Mouse (Mus musculus): ENCODE measurements around the gene Tlk1.

Tlk1 gene

DNA sequence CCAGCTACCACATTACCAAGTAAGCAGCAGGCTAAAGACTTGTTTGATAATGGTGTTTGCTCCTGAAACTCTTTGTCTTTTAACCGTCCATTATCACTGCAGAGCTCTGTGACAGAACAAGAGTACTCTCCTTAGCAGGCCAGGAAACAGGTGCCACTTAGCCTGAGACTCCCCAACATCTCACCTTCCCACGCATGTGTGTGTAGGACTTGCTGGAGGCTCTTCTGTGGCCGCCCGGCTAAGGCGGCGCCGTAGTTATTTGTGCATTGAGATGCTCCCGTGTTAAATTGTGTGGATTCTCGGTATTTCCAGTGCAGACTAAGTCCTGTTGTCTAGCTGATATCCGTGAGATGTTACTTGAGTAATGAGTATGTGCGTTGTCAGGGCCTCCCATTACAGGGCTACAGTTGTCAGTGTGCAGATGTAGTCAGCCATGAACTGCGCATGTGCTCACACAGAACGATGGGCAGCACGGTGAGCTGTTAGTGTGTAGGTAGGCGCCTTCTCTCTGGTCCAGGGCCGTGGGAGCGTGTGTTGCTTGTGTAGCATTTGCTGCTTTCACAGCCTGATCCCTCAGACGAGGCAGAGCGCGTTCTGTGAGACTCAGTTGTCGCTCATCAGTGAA, 137.0 kb downstream of the Tlk1 start:
- DNase-seq (ENCODE audit: low spot score): no peak

DNA sequence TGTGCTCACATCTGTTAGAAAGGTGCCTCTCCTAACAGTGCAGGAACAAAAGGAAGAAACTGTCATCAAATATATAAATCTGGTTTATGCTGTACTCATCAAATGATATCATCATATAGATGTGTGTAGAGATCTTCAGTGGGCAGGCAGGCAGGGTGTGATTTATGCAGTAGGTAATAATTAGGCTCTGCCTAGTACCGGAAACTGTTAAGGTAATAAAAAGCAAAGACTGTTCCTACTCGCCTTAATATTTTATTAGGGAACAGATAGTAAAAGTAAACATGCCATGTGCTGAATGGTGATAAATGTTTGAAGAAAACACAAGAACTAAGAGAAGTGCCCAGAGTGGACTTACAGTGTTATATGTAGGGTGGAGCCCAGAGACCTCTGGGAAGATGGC, 143.2 kb downstream of the Tlk1 start:
- no peak for DNase-seq (ENCODE audit: low spot score)

DNA sequence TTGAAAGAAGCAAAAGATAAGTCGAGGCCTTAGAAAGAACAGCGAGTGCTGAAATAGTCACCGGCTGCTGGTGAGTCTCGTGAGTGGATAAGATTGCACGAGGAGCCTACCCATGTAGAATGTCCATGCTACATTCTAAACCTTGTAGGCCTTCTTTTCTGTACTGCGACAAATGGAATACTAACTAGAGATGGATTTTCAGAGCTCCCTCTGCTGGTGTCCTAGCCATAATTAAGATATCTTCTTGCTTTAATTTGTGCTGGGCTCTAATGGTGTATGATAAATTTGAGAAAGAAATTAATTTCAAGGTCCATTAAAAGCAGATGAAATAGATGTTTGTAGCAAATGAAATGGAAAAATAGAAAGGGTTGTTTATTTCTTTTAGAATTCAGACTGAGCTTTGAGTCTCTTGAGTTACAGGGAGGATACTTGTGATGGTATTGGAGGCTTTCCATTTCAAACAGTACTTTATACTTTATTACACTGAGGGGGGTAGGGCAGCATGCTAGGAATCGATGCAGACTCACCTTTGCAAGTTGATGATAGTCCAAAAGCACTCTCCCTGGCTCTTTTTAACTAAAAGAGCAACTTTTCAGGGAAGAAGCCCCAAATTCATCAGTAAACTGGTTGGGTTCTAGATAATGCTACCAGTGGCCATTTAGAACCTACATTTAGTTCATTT, 151.9 kb downstream of the Tlk1 start:
- DNase-seq (ENCODE audit: low spot score): no peak

DNA sequence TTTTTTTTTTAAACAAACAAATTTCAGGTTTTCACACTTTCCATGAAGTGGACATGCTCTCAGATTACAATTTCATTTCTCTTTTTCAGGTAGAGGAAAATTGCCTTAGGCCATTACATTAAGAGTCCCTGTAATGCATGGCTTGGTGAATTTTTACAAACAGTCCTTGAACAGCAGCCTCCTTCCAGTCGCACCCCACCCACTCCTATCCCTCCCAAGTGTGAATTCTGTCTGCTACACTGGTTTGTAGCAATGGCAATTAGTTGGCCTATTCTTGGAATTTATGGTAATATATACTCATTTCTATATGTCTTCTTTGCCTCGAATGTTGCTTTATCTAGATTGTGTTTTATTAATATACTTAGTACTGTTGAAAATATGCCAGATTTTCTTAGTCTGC, 153.1 kb downstream of the Tlk1 start:
- DNase-seq (ENCODE audit: low spot score): no peak

DNA sequence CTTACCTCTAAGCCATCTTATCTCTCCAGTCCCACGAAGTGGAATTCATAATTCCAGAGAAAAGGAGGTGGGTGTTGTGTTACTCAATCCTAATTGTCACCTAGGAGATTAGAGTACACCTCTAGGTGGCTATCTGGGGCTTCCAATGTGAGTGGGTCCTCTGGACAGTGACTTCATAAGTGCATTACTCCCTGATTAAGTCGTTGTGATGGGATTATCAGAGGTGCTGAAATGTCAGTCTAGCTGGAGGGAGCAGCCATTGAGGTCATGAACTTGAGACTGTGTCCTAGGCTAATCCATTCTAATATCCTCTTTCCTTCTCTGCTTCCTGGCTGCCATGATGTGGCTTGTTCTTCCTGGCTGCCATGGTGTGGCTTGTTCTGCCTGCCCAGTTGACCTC, 155.6 kb downstream of the Tlk1 start:
- DNase-seq (ENCODE audit: low spot score): no peak

DNA sequence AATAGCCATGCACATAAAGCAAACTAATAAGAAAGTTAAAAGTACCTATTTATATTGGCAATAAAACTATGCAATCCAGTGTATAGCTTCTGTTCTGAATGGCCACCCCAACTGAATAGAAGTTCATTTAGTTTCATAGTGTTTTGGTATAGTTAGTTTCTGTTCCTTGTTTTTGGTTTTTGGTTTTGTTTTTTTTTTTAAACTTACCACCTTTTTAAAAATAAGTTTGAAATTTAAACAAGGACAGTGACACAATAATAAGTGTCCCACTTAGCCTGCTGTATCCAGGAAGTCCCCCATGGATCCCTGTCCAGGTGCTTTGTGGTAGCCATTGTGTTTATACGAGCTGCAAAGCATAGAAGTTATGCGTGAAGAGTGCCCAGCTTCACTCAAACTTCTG, 156.3 kb downstream of the Tlk1 start:
- DNase-seq (ENCODE audit: low spot score): no peak

DNA sequence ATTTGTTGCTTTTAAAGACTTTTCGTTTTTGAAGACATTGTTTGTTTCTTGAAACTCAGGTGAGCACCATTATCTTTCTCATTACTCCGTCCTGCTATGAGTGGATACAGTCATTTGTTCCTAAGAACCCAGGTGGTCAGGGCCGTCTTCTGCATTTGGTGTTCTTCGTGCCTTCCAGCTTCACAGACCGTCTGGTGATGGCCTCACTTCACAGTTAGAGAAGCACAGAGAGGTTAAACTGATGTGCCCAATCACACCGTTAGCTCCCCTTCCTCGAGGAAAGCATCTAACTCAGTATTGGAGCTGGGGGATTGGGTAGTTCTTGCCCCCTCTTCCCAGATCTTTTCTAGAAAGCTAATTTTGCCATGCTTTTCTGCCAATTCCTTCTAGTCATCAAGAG, 158.5 kb downstream of the Tlk1 start:
- DNase-seq (ENCODE audit: low spot score): no peak

DNA sequence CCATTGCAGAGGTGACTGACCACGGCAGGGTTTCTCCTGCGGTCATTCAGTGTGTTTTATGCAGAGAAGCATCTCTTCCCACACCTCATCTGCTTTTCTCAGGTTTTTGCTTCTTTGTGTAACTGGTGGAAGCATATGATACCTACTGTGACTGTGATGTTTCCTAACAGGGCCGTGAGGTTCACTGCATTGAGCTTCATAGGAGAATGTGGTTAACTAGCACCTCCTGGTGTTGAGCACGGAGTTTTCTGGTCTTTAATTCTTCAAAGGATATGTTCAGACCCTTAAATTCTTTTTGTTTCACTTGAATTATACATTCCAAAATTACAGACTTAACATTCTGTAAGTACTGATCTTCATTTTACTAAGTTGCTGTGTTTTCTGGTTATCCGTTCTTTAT, 161.8 kb downstream of the Tlk1 start:
- no peak for DNase-seq (ENCODE audit: low spot score)
